Mouse (Mus musculus) spleen, postnatal 10 days (tissue): ENCODE data around the gene Gm49711.
A peak's percentile ranks its signal among the peaks of the same experiment; 100 is the strongest.
"Not testable (repeated sequence)": the region's sequence is repeated elsewhere in the genome, so short reads cannot be mapped to it uniquely, and the experiment has no call there.

Experiments used
- DNase-seq, 2 experiments: peaks; one replicate each; pipeline ENCODE4 v3.0.0; 2021 to 2022; ENCODE audit warnings: low spot score in 2 of 2

Gm49711 gene

GRCm38 (mm10) chr16:92062832-92063231 lies 4.7 kb downstream of the Gm49711 start:
- no peak for DNase-seq

GRCm38 (mm10) chr16:92064801-92065200 lies 6.7 kb downstream of the Gm49711 start:
- no peak for DNase-seq

DNA sequence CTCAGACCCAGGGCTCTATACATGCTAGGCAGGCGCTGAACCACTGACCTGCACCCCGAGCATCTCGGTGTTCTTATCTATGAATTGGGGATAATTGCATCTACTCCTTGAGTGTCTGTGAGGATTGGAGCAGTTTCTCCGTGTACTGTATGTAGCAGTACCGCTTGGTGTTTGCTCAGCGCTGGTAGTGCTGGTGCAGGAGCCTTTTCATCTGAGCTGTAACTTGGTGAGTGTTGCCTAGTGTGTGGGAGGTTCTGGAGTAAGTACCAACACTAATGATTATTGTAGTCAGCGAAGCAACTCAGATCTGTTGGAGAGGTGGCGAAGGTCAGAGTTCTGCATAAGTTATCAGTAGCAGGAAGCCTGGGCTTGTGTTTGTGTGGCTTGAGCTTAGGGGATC lies 12.2 kb downstream of the Gm49711 start:
- DNase-seq: no peak

DNA sequence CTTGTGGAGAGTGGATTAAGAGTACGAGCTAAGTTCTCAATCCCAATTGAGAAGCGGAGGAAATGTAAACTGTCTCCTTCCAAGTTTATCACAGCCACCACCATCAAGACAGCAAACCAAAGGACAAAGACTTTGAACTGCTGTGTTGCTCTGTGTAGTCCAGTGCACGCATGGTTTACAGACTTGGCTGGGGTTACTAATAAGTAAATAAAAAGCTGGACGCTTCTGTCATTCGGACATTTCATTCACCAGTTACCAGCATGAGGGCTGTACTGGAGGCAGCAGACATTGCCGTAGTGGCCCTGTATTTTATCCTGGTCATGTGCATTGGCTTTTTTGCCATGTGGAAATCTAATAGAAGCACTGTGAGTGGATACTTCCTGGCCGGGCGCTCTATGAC lies 18.7 kb downstream of the Gm49711 start:
- DNase-seq: no peak

- DNase-seq: no peak
These were observed 25.8 kb downstream of the Gm49711 start for GRCm38 (mm10) chr16:92083771-92084453.

- DNase-seq: no peak
These were observed 31.1 kb downstream of the Gm49711 start for GRCm38 (mm10) chr16:92089225-92089624.

GRCm38 (mm10) chr16:92091876-92092275 lies 33.8 kb downstream of the Gm49711 start:
- DNase-seq: no peak

GRCm38 (mm10) chr16:92098351-92099051 lies 40.4 kb downstream of the Gm49711 start:
- DNase-seq: no peak

DNA sequence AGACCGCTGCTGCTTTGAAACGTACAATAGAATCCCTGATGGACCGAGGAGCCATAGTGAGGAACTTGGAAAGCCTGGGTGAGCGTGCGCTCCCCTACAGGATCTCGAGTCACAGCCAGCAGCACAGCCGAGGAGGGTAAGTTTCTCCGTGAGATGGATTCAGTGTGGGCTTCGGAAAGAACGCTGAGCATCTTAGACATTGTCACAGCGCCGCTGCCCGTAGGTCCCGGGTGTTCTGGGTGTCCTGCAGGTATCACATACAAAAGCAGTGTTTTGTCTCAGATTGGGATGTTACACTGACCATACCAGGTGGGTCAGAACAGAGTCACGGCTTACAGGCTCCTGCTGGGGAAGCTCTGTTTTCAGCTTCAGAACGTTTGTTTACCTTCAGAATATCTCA lies 41.5 kb downstream of the Gm49711 start:
- DNase-seq: no peak

DNA sequence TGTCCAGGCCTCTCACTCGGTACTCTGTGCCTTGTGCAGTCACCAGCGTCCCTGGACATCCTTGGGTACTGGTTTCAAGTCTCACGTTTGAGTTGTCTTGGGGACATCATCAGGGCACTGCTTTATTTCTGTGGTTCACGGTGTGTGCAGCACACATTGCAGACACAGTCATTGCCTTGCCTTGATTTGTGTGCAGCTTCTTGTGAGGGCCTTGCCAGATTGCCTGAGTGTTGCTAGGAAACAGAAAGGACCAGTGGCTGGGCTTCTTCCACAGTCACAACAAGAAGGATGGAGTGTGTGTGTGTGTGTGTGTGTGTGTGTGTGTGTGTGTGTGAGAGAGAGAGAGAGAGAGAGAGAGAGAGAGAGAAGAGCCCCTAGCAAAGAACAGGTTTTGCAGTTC lies 42.0 kb downstream of the Gm49711 start:
- DNase-seq: no peak

DNA sequence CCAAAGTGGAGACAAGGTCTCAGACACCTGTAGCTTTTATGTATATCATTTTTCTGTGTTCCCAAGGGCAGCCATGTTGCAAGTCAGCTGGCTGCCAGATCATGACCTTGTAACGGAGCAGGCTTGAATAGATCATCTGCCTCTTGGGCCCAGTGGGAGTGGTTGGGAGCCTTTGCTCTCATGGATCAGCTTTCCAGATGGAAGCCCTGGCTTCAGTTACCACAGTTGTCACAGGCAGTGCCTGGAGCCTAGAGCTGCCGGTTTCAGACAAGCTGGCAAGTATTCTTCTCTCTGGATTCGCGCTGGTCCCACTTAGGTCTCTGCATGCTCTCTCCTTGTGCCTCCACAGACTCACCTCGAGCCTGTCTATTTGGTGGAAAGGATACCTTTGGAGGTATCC lies 44.0 kb downstream of the Gm49711 start:
- no peak for DNase-seq

- not testable (repeated sequence) for DNase-seq
These were observed 44.8 kb downstream of the Gm49711 start for GRCm38 (mm10) chr16:92102931-92103330.

DNA sequence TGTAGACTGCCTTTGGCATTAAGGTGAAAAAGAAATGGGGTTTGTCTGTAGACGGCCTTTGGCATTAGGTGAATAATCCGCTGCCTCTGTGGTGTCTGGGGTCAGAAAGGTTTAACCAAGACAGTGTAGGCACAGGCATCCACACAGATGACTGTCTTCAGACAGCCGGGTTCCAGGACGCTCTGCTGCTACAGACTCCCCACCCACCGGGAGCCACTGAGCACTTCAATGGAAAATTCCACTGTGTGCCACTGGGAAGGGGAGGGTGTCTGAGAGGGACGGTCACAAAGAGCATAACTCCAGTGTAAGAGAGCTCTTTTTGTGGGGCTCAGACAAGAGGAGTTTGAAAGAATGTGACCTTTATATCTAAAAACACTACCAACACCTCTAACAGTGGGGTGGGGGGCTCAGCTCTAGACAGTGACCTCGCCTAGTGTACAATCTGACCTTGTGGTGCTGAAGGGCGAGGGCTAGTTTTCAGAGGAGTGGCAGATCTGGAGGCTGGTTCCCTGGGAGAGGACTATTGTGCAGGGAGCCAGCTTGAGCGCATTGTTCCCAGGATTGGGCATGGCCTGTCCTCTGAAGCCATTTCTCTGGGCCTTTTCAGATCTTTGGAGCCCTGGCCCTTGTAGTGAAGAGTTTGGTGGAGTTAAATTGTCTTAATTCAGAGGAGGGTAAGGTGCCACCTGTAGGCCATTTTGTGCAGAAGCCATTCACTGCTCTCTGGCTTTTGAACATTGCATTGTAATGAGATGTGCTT lies 45.6 kb downstream of the Gm49711 start:
- no peak for DNase-seq

- no peak for DNase-seq
These were observed 46.1 kb downstream of the Gm49711 start for GRCm38 (mm10) chr16:92104332-92104590.

DNA sequence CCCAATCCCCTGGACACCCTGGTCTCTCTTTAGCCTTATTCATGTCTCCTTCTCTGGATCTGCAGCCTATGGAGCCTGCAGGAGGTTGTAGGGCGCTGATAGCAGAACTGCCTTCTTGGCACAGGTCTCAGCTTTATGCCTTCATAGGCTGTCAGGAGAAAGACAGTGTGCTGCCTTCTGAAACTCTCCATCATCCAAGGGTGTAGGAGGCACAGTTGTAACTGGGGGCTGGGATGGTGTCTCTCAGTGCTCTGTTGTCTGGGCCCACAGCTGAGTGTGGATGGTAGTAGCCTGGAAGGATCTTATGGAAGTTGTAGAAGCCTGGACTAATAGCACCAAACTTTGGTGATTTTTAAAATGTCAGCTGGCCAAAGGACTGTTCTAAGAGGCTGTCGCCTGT lies 46.8 kb downstream of the Gm49711 start:
- DNase-seq: no peak

GRCm38 (mm10) chr16:92105631-92106030 lies 47.5 kb downstream of the Gm49711 start:
- no peak for DNase-seq

GRCm38 (mm10) chr16:92107346-92107745 lies 49.2 kb downstream of the Gm49711 start:
- no peak for DNase-seq

- DNase-seq: no peak
These were observed 56.7 kb downstream of the Gm49711 start for GRCm38 (mm10) chr16:92114706-92115241.

- peak in 1 of 2 experiments; percentile 21 for DNase-seq
These were observed 57.7 kb downstream of the Gm49711 start for GRCm38 (mm10) chr16:92115611-92116421.

- no peak for DNase-seq
These were observed 59.5 kb downstream of the Gm49711 start for GRCm38 (mm10) chr16:92117337-92118209.

GRCm38 (mm10) chr16:92119013-92119515 lies 60.9 kb downstream of the Gm49711 start:
- DNase-seq: no peak
